Mouse (Mus musculus): ENCODE data around the gene Hrh1.

Hrh1 gene

DNA sequence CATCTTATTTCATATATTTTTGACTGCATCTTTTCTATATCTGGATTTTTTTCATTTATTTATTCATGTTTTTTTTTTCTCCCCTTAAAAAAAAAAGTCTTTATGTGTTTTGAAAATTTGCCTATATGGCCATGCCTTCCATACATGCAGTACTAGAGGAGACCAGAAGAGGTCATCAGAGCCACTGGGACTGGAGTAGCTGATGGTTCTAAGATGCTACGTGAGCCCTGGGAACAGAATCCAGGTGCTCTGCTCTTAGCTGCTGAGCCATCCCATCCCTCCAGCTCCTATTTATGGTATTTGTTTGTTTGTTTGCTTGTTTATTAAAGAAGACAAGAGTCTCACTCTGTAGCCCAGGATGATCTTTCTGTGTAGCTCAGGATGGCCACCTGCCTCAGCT is 8.9 kb downstream of the Hrh1 start:
- DNase-seq (ENCODE audit: low spot score), result no peak

- no peak for DNase-seq (ENCODE audit: low spot score)
These were observed 9.3 kb downstream of the Hrh1 start for GRCm38 (mm10) chr6:114407049-114407448.

DNA sequence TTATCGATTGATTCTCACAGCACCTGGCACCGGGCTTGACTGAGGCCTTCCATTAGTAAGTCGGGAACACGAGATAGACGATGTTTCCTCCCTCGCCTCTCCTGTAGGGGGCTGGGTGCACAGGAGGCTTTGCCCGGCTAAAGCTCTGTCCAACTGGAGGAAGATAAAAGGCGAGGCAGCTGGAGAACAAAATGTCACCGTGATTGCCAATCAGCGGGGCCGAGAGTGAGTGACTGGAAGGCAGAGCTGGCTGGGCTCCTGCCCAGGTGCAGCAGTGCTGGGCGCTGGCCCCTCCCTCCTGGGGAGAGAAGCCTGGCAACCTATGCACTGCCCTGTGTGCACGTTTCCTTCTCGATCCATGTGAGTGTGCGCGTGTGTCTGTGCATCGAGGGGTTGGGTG is 10.5 kb downstream of the Hrh1 start:
- no peak for DNase-seq (ENCODE audit: low spot score)

GRCm38 (mm10) chr6:114411913-114412312 is 14.2 kb downstream of the Hrh1 start:
- no peak for DNase-seq (ENCODE audit: low spot score)

- no peak for DNase-seq (ENCODE audit: low spot score)
These were observed 16.8 kb downstream of the Hrh1 start for GRCm38 (mm10) chr6:114414510-114414909.

DNA sequence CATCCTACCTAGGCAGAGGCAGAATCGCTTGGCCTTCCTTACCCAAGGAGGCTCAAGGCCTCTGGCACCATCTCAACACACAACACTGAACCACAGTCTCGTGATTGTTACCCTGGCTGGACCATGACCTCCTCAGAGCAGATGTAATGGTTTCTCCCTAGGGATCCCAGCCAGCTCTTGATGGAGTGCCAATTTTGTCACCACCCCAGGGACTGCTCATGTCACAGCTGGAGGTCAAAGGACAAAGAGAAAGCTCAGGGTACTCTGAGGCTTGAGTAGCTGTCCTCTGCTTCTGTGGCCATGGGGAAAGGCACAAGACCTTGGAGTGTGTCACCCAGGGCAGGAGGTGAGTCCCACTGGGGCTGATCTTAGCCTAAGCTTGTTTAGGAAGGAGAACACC is 20.3 kb downstream of the Hrh1 start:
- no peak for DNase-seq (ENCODE audit: low spot score)

DNA sequence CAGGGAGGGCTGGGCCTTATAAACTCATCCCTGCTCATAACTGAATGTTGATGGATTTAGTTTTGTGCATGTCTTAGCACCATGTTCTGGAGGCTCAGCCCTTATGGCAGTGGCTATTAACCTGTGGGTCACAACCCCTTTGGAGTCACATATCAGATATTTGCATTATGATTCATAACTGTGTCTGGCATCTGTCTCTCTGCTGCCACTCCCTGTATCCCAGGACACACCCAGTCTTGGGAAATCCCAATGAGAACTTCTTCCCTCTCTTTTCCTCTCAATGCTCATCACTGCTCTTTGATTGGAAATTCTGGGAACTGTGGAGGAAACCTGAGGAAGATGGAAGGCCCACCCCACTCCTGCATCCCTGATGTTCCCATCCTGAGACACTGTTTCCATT is 23.3 kb downstream of the Hrh1 start:
- DNase-seq (ENCODE audit: low spot score), result no peak

DNA sequence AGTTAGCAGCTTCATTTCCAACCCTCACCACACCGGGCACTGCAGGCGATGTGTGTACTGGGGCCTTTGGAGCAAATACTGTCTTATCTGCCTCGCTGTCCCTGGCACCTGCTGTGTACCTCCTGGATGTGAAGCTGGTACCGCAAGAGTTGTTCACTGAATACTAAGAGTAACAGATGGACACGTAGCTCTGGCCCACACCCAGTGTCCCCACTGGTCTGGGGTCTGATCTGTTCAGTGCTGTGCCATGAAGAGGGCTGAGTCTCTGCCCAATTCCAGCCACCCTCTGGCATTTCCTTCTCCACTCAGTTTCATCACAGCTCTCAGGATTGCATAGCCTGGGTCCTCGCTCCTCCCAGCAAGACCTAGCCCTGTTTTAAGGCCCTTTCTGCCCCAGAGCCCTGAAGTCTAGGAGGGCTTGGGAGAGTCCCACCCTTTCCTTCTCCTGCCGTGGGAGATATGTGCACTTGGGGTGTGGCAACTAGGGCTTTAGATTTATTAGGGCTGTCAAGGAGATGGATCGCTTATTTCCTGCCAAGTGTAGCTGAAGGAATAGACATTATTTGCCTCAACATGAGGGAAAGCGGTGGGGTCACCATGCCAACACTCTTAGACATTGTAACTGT is 25.4 kb downstream of the Hrh1 start:
- DNase-seq (ENCODE audit: low spot score), result no peak

- no peak for DNase-seq (ENCODE audit: low spot score)
These were observed 27.6 kb downstream of the Hrh1 start for GRCm38 (mm10) chr6:114425343-114425742.

- DNase-seq (ENCODE audit: low spot score), result no peak
These were observed 29.9 kb downstream of the Hrh1 start for GRCm38 (mm10) chr6:114427641-114428040.

GRCm38 (mm10) chr6:114428831-114429230 is 31.1 kb downstream of the Hrh1 start:
- DNase-seq (ENCODE audit: low spot score), result no peak

DNA sequence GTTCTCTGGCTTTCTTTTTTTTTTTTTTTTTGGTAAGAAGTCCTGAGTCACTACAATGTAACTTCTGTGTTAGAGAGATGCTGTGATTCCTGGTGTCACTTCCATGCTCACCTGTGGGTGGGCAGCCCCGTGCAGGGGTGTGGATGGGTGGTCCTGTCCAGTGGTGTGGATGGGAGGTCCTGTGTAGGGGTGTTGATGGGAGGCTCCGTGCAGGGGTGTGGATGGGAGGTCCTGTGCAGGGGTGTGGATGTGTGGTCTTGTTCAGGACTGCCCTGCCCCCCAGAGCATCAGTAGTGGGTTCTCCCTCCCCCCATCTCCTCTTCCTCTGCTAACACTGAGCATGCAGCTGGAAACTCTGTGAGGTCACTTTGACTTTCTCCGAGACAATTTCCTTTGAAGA is 34.9 kb downstream of the Hrh1 start:
- DNase-seq (ENCODE audit: low spot score), result no peak

- DNase-seq (ENCODE audit: low spot score), result no peak
These were observed 36.8 kb downstream of the Hrh1 start for GRCm38 (mm10) chr6:114434524-114434923.

DNA sequence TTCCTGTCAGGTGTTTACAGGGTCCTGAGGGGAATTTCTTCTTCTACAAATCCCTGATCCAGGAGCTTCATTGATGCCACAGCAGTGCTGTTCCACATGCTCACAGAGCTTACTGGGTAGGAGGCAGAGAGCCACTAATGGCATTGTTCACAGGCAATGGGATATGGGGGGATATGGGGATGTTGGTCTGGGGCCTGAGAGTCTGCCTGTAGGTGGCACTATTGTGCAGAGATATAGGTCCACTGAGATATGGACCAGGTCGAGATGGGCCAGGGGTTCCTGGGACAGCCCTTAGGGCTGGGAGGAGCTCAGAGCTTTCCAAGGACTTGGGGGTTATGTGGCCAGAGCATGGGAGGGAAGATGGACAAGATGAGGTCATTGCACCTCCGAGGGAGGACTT is 42.6 kb downstream of the Hrh1 start:
- no peak for DNase-seq (ENCODE audit: low spot score)

- DNase-seq (ENCODE audit: low spot score), result no peak
These were observed 43.2 kb downstream of the Hrh1 start for GRCm38 (mm10) chr6:114440788-114441453.

- DNase-seq (ENCODE audit: low spot score), result no peak
These were observed 46.6 kb downstream of the Hrh1 start for GRCm38 (mm10) chr6:114444247-114444844.

DNA sequence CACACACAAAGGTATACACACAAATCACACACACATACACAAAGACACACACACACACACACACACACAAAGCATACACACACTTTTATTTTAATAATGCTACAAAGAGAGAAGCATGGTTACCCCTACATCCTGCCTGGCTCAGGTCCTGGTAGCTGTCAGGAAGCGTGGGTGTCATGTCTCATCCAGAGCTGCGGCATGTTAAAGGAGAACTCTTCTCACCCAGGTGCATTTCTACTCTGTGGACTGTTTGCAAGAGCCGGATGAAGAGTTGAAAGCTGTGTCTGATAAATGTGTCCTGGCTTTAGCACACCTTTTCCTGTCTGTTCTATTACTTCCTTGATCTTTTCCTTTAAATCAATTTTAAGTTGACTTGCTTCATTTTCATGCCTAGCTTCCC is 47.2 kb downstream of the Hrh1 start:
- DNase-seq (ENCODE audit: low spot score), result no peak

DNA sequence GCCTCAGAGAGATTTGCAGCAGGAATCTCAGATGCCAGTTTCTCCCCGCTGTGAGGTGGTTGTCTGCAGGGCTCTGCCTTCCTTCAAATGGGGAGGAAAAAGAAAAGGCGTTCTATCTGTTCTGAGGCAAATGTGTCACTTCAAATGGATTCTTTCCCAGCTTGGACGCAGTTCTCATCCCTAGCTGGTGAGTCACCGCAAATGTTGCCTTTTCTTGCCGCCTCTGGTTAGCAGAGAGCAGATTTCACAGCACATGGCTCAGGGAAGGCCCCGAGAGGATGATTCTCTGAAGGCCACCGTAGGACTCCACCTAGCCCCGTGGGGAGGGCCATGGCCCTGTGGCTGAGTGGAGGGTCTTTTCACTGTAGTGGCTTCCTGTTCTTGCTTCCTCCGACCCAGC is 51.2 kb downstream of the Hrh1 start:
- peak; percentile 59 for DNase-seq (ENCODE audit: low spot score)

DNA sequence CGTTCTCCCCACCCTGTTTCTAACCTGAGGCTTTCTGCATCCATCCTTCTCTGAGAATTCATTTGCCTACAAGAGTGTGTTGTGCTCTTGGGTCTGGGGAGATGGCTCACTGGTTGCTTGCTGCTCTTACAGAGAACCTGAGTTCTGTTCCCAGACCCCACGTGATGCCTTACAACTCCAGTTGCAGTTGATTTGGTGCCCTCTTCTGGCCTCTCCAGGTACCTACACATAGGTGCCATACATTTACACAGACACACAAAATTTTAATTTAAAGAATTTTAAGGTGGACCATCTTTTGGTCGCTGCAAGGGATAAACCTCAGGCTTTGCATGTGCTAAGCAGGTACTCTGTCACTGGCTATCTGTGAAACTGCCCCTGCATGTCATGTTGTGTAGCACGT is 57.5 kb downstream of the Hrh1 start:
- DNase-seq (ENCODE audit: low spot score), result no peak

DNA sequence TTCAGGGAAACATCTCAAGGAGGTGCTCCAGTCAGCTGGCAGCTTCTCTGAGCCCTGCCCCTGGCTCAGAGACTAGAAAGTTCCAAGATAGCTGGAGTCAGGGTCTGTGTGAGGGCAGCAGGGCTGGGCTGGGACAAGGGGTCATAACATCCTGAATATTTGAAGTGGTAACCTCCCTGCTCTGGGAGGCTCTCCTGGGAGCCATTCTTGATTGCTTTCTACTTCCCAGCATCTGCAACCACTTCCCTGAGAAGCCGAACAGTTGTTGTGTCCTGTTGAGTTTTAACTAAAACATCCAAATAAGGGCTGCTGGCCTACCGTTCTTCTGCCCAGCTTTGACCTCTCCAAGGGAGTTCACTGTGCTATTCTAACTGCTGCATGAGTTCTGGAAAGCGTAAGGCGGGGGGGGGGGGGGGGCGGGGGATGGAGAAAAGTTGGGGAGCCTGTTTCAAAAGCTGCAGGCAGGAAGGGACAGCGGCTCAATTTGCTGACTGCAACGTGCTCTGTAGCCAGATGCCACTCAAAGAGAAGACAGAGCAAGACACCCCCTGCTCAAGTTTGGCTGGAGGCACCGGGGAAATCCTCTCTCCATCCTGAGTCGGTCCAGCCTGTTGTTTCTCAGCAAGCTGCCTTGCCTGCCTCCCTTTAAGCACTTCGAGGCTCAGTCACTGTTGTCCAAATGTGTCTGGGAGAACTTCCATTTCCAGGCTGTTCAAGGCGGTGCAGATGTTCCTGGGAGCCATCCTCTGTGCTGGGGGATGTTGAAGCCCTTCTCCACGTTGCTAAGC is 58.7 kb downstream of the Hrh1 start:
- no peak for DNase-seq (ENCODE audit: low spot score)

DNA sequence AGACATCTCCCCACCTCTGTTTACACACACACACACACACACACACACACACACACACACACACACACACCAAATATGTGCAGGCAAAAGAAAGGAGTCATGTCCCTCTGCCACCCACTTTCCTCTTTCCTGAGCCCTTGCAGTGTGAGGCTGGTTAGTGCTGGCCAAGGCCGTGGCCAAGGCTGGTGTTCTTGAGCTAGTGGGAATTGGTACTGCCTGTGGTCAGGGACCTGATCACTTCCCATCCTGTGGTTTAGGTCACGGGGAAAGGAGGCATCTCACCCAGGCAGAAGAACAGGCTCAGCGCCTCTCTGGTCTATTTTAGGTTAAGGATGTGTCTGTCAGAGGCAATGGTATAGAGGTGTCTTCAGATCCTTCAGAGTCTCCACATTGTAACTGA is 59.6 kb downstream of the Hrh1 start:
- no peak for DNase-seq (ENCODE audit: low spot score)

DNA sequence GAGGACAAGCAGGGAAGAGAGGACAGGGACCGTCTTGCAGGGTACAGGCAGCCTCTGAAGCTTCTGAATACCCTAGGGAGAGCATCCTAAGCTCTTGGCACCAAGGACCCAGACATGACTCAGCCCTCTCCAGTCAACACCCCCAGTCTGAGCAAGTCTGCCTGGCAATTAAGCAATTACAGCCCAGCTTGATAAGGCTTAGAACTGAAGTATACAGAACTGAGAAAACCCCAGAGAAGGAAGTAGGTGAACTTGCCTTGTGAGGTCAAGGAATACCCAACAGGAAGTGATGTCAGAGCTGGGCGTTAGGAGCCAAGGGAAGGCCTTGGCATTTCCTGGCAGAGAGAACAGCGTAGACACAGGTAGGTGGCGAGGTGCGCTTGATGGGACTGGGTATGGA is 60.5 kb downstream of the Hrh1 start:
- DNase-seq (ENCODE audit: low spot score), result no peak

- DNase-seq (ENCODE audit: low spot score), result no peak
These were observed 62.2 kb downstream of the Hrh1 start for GRCm38 (mm10) chr6:114459969-114460368.

All from layer of hippocampus, adult 9-10 months (tissue).